Mouse (Mus musculus) stomach, postnatal 0 days (tissue): Measurements from ENCODE around the gene Trim2. TPM values are rescaled to one million over a fixed set of nuclear protein-coding genes. Genes with fewer than 3 reads are reported as not detected.

Source experiments
- ATAC-seq: fragments of 200-750 bp; cut with Nextera tagmentation; 2 replicates; pipeline ENCODE4 v1.8.0; 2017; ENCODE audit not compliant: low FRiP score, low TSS enrichment
- DNase-seq: peaks from one replicate; pipeline ENCODE4 v3.0.0-alpha.2; 2016; ENCODE audit warnings: low spot score
- H3K27ac ChIP-seq: fragments of 300-500 bp; sonication (generic); replicated peaks from 2 replicates; pipeline ENCODE4 v1.5.1; 2014; ENCODE audit warnings: mild to moderate bottlenecking, control low read depth
- H3K27me3 ChIP-seq: fragments of 300-500 bp; sonication (generic); 2 replicates; pipeline ENCODE4 v1.6.1; 2014; ENCODE audit warnings: low read length; ENCODE audit not compliant: control insufficient read depth, insufficient read depth
- H3K36me3 ChIP-seq: fragments of 300-500 bp; sonication (generic); 2 replicates; pipeline ENCODE4 v1.6.1; 2014; ENCODE audit warnings: low read length, mixed read lengths; ENCODE audit not compliant: control insufficient read depth, insufficient read depth
- H3K4me1 ChIP-seq: fragments of 300-500 bp; sonication (generic); replicated peaks from 2 replicates; pipeline ENCODE4 v1.6.1; 2014; ENCODE audit warnings: antibody characterized with exemption; ENCODE audit not compliant: control insufficient read depth, insufficient read depth
- H3K4me2 ChIP-seq: fragments of 300-500 bp; sonication (generic); replicated peaks from 2 replicates; pipeline ENCODE4 v1.6.1; 2014; ENCODE audit warnings: low read depth, mild to moderate bottlenecking, control low read depth, moderate library complexity
- H3K4me3 ChIP-seq: fragments of 300-500 bp; sonication (generic); 2 replicates; pipeline ENCODE4 v1.5.1; 2014; ENCODE audit warnings: low read depth, low read length, control low read depth
- H3K9ac ChIP-seq: fragments of 300-500 bp; sonication (generic); 2 replicates; pipeline ENCODE4 v1.6.1; 2014; ENCODE audit warnings: mild to moderate bottlenecking, low read length, control low read depth, mixed read lengths
- H3K9me3 ChIP-seq: fragments of 300-500 bp; sonication (generic); 2 replicates; pipeline ENCODE4 v1.6.1; 2016; ENCODE audit warnings: low read length; ENCODE audit not compliant: control insufficient read depth
- CTCF ChIP-seq: IDR thresholded peaks from 2 replicates; pipeline ENCODE4 v1.5.1; 2016; ENCODE audit warnings: antibody characterized with exemption, low read depth, mild to moderate bottlenecking, moderate library complexity
- EP300 ChIP-seq: optimal IDR thresholded peaks from 2 replicates; pipeline ENCODE3; 2016; ENCODE audit warnings: antibody characterized with exemption
- WGBS: fragments of 180-500 bp; shearing (Covaris S2); extraction: QIAGEN DNeasy Blood & Tissue Kit; methylation state at CpG from one replicate; pipeline ENCODE4 v1.1.7; 2014; 5-methylcytosine and 5-hydroxymethylcytosine counted together
- polyA plus RNA-seq: library from polyadenylated mRNA; unstranded; fragments of >200 nt; fragmentation: Nextera tagmentation; extraction: Ambion mirVana; gene quantifications from 2 replicates; pipeline ENCODE4 v1.2.1, GENCODE M21; 2015

The Trim2 gene
- polyA plus RNA-seq, 1 experiment from 2014 or later, result 30.7 TPM

DNA sequence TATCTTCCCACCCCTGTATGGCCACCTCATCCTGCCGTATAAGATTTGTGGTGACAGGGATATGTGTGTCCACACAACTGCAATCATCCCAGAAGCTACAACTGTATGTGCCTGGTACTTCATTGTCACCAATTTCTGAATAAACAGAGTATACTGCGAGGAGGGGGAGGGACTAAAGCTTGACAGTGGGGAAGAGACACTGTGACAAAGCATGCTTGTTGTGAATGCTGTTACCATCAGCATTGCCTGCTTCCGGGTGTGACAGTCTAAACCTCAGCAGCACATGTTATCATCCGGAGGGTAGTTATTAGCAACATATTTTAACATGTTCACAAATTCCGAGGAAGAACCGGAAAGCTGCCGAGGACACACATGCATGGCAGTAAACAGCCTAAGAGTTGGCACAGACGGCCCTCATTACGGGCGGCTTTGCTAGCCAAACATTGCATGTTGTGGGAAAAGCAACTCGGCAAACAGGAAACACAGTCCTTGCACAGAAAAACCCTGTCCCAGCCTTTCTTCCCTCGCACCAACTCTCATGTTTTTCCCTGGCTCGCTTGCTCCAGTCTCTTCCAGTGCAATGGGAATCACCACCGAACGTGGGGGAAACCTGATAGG is 90.8 kb downstream of the Trim2 start:
- Histone ChIP-seq H3K4me2 (no peak overlapping the region), H3K27ac (no peak overlapping the region), H3K27me3 (no peaks in the 10 kb centered on the region), H3K9ac (no peak overlapping the region), H3K9me3 (no peaks in the 10 kb centered on the region), H3K36me3 (no peaks in the 10 kb centered on the region), H3K4me1 (no peaks in the 10 kb centered on the region; the same call in 1 of the 2 replicates), H3K4me3 (no peak overlapping the region)
- no peak for DNase-seq
- 80% methylated on average over 15 of the region's 15 CpGs for WGBS
- TF ChIP-seq CTCF (no peak), EP300 (no peak)
- no peak for ATAC-seq

GRCm38 (mm10) chr3:84215253-84215652 is 91.4 kb downstream of the Trim2 start:
- Histone ChIP-seq H3K4me3 (no peak overlapping the region), H3K4me2 (no peak overlapping the region), H3K36me3 (no peaks in the 10 kb centered on the region), H3K4me1 (no peaks in the 10 kb centered on the region), H3K9me3 (no peaks in the 10 kb centered on the region), H3K9ac (no peak overlapping the region), H3K27me3 (no peaks in the 10 kb centered on the region), H3K27ac (no peak overlapping the region)
- 73% methylated on average over 9 of the region's 9 CpGs for WGBS
- TF ChIP-seq CTCF (no peak), EP300 (no peak)
- DNase-seq, result no peak
- ATAC-seq, result no peak

DNA sequence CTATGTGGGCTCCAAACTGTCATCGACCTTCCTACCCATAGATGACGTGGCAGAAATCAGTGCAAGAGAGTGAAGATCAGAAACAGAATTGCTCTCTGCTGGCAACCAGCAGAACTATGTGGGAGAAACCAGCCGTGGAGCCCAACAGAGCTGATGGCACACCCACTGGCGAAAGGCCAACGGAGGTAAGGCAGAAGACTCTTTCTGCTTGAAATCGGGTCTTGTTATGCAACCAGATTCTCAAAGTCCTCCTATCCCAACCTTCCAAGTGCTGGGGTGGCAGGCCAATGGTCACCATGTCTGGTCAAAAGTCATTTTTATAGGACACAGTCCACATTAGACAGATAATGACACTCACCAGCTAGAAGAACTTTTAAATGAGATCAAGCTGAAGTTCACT is 92.2 kb downstream of the Trim2 start:
- DNase-seq (peak; percentile 41), ATAC-seq (no peak)
- WGBS, result 78% methylated on average over 6 of the region's 6 CpGs
- Histone ChIP-seq H3K36me3 (no peaks in the 10 kb centered on the region), H3K4me2 (no peak overlapping the region), H3K9ac (no peak overlapping the region), H3K4me1 (no peaks in the 10 kb centered on the region), H3K27ac (no peak overlapping the region), H3K27me3 (no peaks in the 10 kb centered on the region), H3K9me3 (no peaks in the 10 kb centered on the region), H3K4me3 (no peak overlapping the region)
- TF ChIP-seq CTCF, result no peak
- no peak for TF ChIP-seq EP300

GRCm38 (mm10) chr3:84211340-84211875 is 95.3 kb downstream of the Trim2 start:
- no peaks in the 10 kb centered on the region for H3K27me3 ChIP-seq
- no peak overlapping the region for H3K4me3 ChIP-seq
- 69% methylated on average over 7 of the region's 7 CpGs for WGBS
- H3K9ac ChIP-seq, result no peak overlapping the region
- no peak overlapping the region for H3K27ac ChIP-seq
- no peaks in the 10 kb centered on the region for H3K9me3 ChIP-seq
- no peak overlapping the region for H3K4me2 ChIP-seq
- no peak for TF ChIP-seq EP300
- no peak for TF ChIP-seq CTCF
- DNase-seq (no peak), ATAC-seq (no peak)
- H3K36me3 ChIP-seq, result no peaks in the 10 kb centered on the region
- no peaks in the 10 kb centered on the region for H3K4me1 ChIP-seq

DNA sequence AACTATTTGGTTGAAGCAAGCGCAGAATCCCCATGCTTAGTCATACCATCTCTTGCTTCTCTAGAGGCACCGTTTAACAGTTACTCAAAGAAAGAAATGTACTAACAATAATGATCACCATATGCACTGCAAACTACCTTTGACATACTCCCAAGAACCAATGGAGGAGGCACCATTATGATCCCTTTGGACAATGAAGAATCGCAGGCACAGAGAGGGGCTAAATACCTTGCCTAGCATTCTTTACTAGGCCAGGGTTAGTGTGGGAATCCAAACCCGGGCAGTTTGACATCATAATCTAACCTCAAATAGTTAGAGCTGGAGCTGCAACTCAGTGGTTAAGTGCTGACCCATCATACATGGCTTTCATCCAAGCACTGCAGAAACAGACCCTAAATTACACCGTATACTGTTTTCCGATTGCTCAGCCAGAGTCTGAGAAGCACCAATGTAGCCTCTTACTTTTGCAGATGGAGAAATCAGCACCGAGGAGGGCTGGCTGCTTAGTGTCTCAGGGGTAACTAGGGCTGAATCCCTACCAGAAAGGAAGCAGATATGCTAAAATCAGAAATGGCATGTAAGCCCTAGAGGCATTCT is 97.7 kb downstream of the Trim2 start:
- Histone ChIP-seq H3K27me3 (no peaks in the 10 kb centered on the region), H3K4me1 (no peaks in the 10 kb centered on the region), H3K4me3 (no peak overlapping the region), H3K27ac (no peak overlapping the region), H3K9ac (no peak overlapping the region), H3K4me2 (no peak overlapping the region), H3K36me3 (peaks cover 2% of the 10 kb centered on the region; the same call in 1 of the 2 replicates), H3K9me3 (no peaks in the 10 kb centered on the region)
- ATAC-seq (no peak), DNase-seq (no peak)
- no peak for TF ChIP-seq EP300
- TF ChIP-seq CTCF, result no peak
- WGBS, result 80% methylated on average over 7 of the region's 7 CpGs

GRCm38 (mm10) chr3:84208475-84208874 is 98.2 kb downstream of the Trim2 start:
- Histone ChIP-seq H3K36me3 (peaks cover 2% of the 10 kb centered on the region; the same call in 1 of the 2 replicates), H3K27me3 (no peaks in the 10 kb centered on the region), H3K9ac (no peak overlapping the region), H3K9me3 (no peaks in the 10 kb centered on the region), H3K4me3 (no peak overlapping the region), H3K4me1 (no peaks in the 10 kb centered on the region), H3K27ac (no peak overlapping the region), H3K4me2 (no peak overlapping the region)
- ATAC-seq (no peak), DNase-seq (no peak)
- 92% methylated on average over 7 of the region's 7 CpGs for WGBS
- no peak for TF ChIP-seq EP300
- no peak for TF ChIP-seq CTCF
